Mouse (Mus musculus): ENCODE data around the gene Fto.

Fto gene

GRCm38 (mm10) chr8:91312835-91313832 is at the start of gene Fto, which contains the start of gene Rpgrip1l:
Gene Fto, plus strand, starts transcription at chr8:91313525.
Gene Rpgrip1l, minus strand, starts transcription at chr8:91313262.
- DNase-seq: peak; percentile 98

GRCm38 (mm10) chr8:91263939-91264338 is 49.4 kb upstream of the Fto start:
- DNase-seq: no peak

GRCm38 (mm10) chr8:91264564-91264963 is 48.8 kb upstream of the Fto start:
- no peak for DNase-seq

GRCm38 (mm10) chr8:91269374-91269958 is 43.9 kb upstream of the Fto start:
- no peak for DNase-seq

GRCm38 (mm10) chr8:91273493-91273892 is 39.8 kb upstream of the Fto start:
- no peak for DNase-seq

GRCm38 (mm10) chr8:91276337-91276736 is 37.0 kb upstream of the Fto start:
- DNase-seq: no peak

GRCm38 (mm10) chr8:91278060-91278459 is 35.3 kb upstream of the Fto start:
- DNase-seq: no peak

- DNase-seq: no peak
These were observed 32.7 kb upstream of the Fto start for GRCm38 (mm10) chr8:91280467-91281212.

GRCm38 (mm10) chr8:91281545-91281944 is 31.8 kb upstream of the Fto start:
- DNase-seq: no peak

- no peak for DNase-seq
These were observed 30.7 kb upstream of the Fto start for GRCm38 (mm10) chr8:91282655-91283054.

- no peak for DNase-seq
These were observed 29.5 kb upstream of the Fto start for GRCm38 (mm10) chr8:91283815-91284214.

- no peak for DNase-seq
These were observed 27.1 kb upstream of the Fto start for GRCm38 (mm10) chr8:91286237-91286636.

GRCm38 (mm10) chr8:91290576-91290975 is 22.7 kb upstream of the Fto start:
- no peak for DNase-seq

- no peak for DNase-seq
These were observed 17.5 kb upstream of the Fto start for GRCm38 (mm10) chr8:91295786-91296185.

- DNase-seq: no peak
These were observed 14.7 kb upstream of the Fto start for GRCm38 (mm10) chr8:91298672-91299071.

- DNase-seq: no peak
These were observed 8.6 kb upstream of the Fto start for GRCm38 (mm10) chr8:91304481-91305386.

GRCm38 (mm10) chr8:91312342-91312741 is 983 bp upstream of the Fto start:
- DNase-seq: no peak

GRCm38 (mm10) chr8:91317567-91318227 is 4.4 kb downstream of the Fto start:
- DNase-seq: no peak

GRCm38 (mm10) chr8:91318938-91319729 is 5.8 kb downstream of the Fto start:
- DNase-seq: no peak

GRCm38 (mm10) chr8:91323511-91323910 is 10.2 kb downstream of the Fto start:
- DNase-seq: peak; percentile 44

- DNase-seq: no peak
These were observed 10.9 kb downstream of the Fto start for GRCm38 (mm10) chr8:91324271-91324670.

Data from cerebellum, adult 11-12 months (tissue).